Mouse (Mus musculus): ENCODE measurements at regions not wholly inside any gene's neighbourhood (a gene's known extent, or its start where the extent isn't known, plus 50 kb on each side); places are given as distances from the start of the nearest gene placed in this dataset.

DNA sequence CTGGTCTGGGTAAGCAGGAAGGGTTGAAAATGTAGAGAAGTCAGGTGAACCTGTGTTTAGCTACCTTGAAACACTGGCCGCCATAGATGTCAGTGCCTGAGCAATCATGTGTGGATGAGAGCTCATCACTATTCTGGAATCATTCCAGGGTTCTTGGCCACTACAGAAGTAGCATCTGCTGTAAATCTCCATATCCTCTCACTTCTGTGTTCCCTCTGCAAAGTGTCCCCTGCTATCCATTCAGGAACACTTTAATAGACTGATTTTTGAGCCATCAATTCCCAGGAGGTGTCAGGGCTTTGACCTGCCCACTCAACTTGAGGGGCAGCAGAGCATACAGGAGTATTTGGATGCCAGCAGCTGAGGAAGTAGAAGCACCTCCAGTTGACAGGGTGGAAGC lies 284.7 kb upstream of the Sstr1 start:
- no peaks in the 10 kb centered on the region for H3K36me3 ChIP-seq (ENCODE audit: control insufficient read depth, insufficient read depth, low read length)
- no peak overlapping the region for H3K9ac ChIP-seq (ENCODE audit: low read depth, low read length)
- WGBS: 90% methylated on average over 1 of the region's 1 CpGs
- no peak overlapping the region for H3K27ac ChIP-seq (replicated peaks; ENCODE audit: insufficient read depth, low read depth, low read length)
- H3K4me1 ChIP-seq (ENCODE audit: control insufficient read depth, insufficient read depth, low read length): peaks cover 4% of the 10 kb centered on the region; the same call in 1 of the 2 replicates
- DNase-seq (ENCODE audit: extremely low read depth, low read depth, low spot score): no peak
- no peaks in the 10 kb centered on the region for H3K79me2 ChIP-seq (ENCODE audit: control insufficient read depth, insufficient read depth, low read length)
- H3K4me3 ChIP-seq (ENCODE audit: insufficient read depth, low read depth, low read length): no peak overlapping the region
- TF ChIP-seq POLR2A (IDR thresholded peaks at IDR 0.05; ENCODE audit: extremely low read depth, insufficient read depth, low read length): no peak
- TF ChIP-seq CTCF (IDR thresholded peaks at IDR 0.05; ENCODE audit: low read depth, low read length): no peak
- H3K27me3 ChIP-seq (ENCODE audit: control insufficient read depth, insufficient read depth, low read length): no peaks in the 10 kb centered on the region

DNA sequence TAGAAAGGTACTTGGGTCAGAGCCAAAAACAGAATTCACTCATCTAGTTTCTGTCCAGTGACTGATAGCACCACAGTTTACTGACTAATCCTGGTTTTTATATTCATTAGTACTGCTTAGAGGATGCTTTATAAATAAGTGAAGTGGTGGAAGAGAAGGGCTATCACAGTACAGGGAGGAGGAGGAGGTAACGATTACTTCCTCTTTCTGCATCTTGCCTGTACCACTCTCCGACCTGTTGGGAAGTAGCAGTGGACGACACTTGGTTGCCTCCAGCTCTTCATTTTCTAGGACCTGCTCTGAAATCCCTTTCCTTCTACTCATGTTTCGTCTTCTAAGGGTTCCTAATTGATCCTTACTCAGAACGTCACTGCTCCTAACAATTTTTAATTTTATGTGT lies 283.5 kb upstream of the Sstr1 start:
- Histone ChIP-seq H3K36me3 (ENCODE audit: control insufficient read depth, insufficient read depth, low read length) (no peaks in the 10 kb centered on the region), H3K9ac (ENCODE audit: low read depth, low read length) (no peak overlapping the region), H3K27me3 (ENCODE audit: control insufficient read depth, insufficient read depth, low read length) (no peaks in the 10 kb centered on the region), H3K4me3 (ENCODE audit: insufficient read depth, low read depth, low read length) (no peak overlapping the region), H3K4me1 (ENCODE audit: control insufficient read depth, insufficient read depth, low read length) (no peaks in the 10 kb centered on the region; the same call in 1 of the 2 replicates), H3K79me2 (ENCODE audit: control insufficient read depth, insufficient read depth, low read length) (no peaks in the 10 kb centered on the region), H3K27ac (replicated peaks; ENCODE audit: insufficient read depth, low read depth, low read length) (no peak overlapping the region)
- WGBS: 86% methylated on average over 5 of the region's 5 CpGs
- no peak for DNase-seq (ENCODE audit: extremely low read depth, low read depth, low spot score)
- TF ChIP-seq CTCF (IDR thresholded peaks at IDR 0.05; ENCODE audit: low read depth, low read length) (no peak), POLR2A (IDR thresholded peaks at IDR 0.05; ENCODE audit: extremely low read depth, insufficient read depth, low read length) (no peak)

GRCm38 (mm10) chr12:57931856-57932255 lies 279.7 kb upstream of the Sstr1 start:
- no peaks in the 10 kb centered on the region for H3K27me3 ChIP-seq (ENCODE audit: control insufficient read depth, insufficient read depth, low read length)
- DNase-seq (ENCODE audit: extremely low read depth, low read depth, low spot score): no peak
- no peaks in the 10 kb centered on the region for H3K79me2 ChIP-seq (ENCODE audit: control insufficient read depth, insufficient read depth, low read length)

GRCm38 (mm10) chr12:57949886-57950285 lies 261.7 kb upstream of the Sstr1 start:
- H3K4me1 ChIP-seq (ENCODE audit: control insufficient read depth, insufficient read depth, low read length): no peaks in the 10 kb centered on the region
- DNase-seq (ENCODE audit: extremely low read depth, low read depth, low spot score): no peak
- no peaks in the 10 kb centered on the region for H3K79me2 ChIP-seq (ENCODE audit: control insufficient read depth, insufficient read depth, low read length)
- TF ChIP-seq CTCF (IDR thresholded peaks at IDR 0.05; ENCODE audit: low read depth, low read length) (no peak), POLR2A (IDR thresholded peaks at IDR 0.05; ENCODE audit: extremely low read depth, insufficient read depth, low read length) (no peak)
- no peak overlapping the region for H3K9ac ChIP-seq (ENCODE audit: low read depth, low read length)
- H3K36me3 ChIP-seq (ENCODE audit: control insufficient read depth, insufficient read depth, low read length): no peaks in the 10 kb centered on the region
- WGBS: 81% methylated on average over 5 of the region's 5 CpGs
- H3K27ac ChIP-seq (replicated peaks; ENCODE audit: insufficient read depth, low read depth, low read length): no peak overlapping the region
- no peak overlapping the region for H3K4me3 ChIP-seq (ENCODE audit: insufficient read depth, low read depth, low read length)
- H3K27me3 ChIP-seq (ENCODE audit: control insufficient read depth, insufficient read depth, low read length): no peaks in the 10 kb centered on the region

More at GRCm38 (mm10) chr12:57931856-57932255, 279.7 kb upstream of the Sstr1 start:
- H3K36me3 ChIP-seq (ENCODE audit: control insufficient read depth, insufficient read depth, low read length): no peaks in the 10 kb centered on the region
- TF ChIP-seq POLR2A (IDR thresholded peaks at IDR 0.05; ENCODE audit: extremely low read depth, insufficient read depth, low read length): no peak
- TF ChIP-seq CTCF (IDR thresholded peaks at IDR 0.05; ENCODE audit: low read depth, low read length): no peak
- H3K4me1 ChIP-seq (ENCODE audit: control insufficient read depth, insufficient read depth, low read length): no peaks in the 10 kb centered on the region
- no peak overlapping the region for H3K9ac ChIP-seq (ENCODE audit: low read depth, low read length)
- H3K4me3 ChIP-seq (ENCODE audit: insufficient read depth, low read depth, low read length): no peak overlapping the region
- no peak overlapping the region for H3K27ac ChIP-seq (replicated peaks; ENCODE audit: insufficient read depth, low read depth, low read length)

- no peak overlapping the region for H3K27ac ChIP-seq (replicated peaks; ENCODE audit: insufficient read depth, low read depth, low read length)
- H3K27me3 ChIP-seq (ENCODE audit: control insufficient read depth, insufficient read depth, low read length): no peaks in the 10 kb centered on the region
- no peak overlapping the region for H3K9ac ChIP-seq (ENCODE audit: low read depth, low read length)
- H3K4me1 ChIP-seq (ENCODE audit: control insufficient read depth, insufficient read depth, low read length): no peaks in the 10 kb centered on the region; the same call in 1 of the 2 replicates
- H3K36me3 ChIP-seq (ENCODE audit: control insufficient read depth, insufficient read depth, low read length): no peaks in the 10 kb centered on the region
- no peak overlapping the region for H3K4me3 ChIP-seq (ENCODE audit: insufficient read depth, low read depth, low read length)
- TF ChIP-seq POLR2A (IDR thresholded peaks at IDR 0.05; ENCODE audit: extremely low read depth, insufficient read depth, low read length) (no peak), CTCF (IDR thresholded peaks at IDR 0.05; ENCODE audit: low read depth, low read length) (no peak)
- no peaks in the 10 kb centered on the region for H3K79me2 ChIP-seq (ENCODE audit: control insufficient read depth, insufficient read depth, low read length)
- 53% methylated on average over 2 of the region's 2 CpGs for WGBS
- DNase-seq (ENCODE audit: extremely low read depth, low read depth, low spot score): peak; percentile 66
Measured at GRCm38 (mm10) chr12:57958527-57958926, 253.0 kb upstream of the Sstr1 start.

GRCm38 (mm10) chr12:57960171-57960570 lies 251.4 kb upstream of the Sstr1 start:
- no peak overlapping the region for H3K27ac ChIP-seq (replicated peaks; ENCODE audit: insufficient read depth, low read depth, low read length)
- no peaks in the 10 kb centered on the region for H3K27me3 ChIP-seq (ENCODE audit: control insufficient read depth, insufficient read depth, low read length)
- no peak for DNase-seq (ENCODE audit: extremely low read depth, low read depth, low spot score)
- no peaks in the 10 kb centered on the region for H3K36me3 ChIP-seq (ENCODE audit: control insufficient read depth, insufficient read depth, low read length)
- H3K9ac ChIP-seq (ENCODE audit: low read depth, low read length): no peak overlapping the region
- H3K79me2 ChIP-seq (ENCODE audit: control insufficient read depth, insufficient read depth, low read length): no peaks in the 10 kb centered on the region
- no peaks in the 10 kb centered on the region; the same call in 1 of the 2 replicates for H3K4me1 ChIP-seq (ENCODE audit: control insufficient read depth, insufficient read depth, low read length)
- no peak overlapping the region for H3K4me3 ChIP-seq (ENCODE audit: insufficient read depth, low read depth, low read length)
- no peak for TF ChIP-seq POLR2A (IDR thresholded peaks at IDR 0.05; ENCODE audit: extremely low read depth, insufficient read depth, low read length)
- TF ChIP-seq CTCF (IDR thresholded peaks at IDR 0.05; ENCODE audit: low read depth, low read length): no peak
- 84% methylated on average over 6 of the region's 6 CpGs for WGBS

Data from liver, adult 2 months (tissue).